Mouse (Mus musculus): Measurements from ENCODE around the gene Mrgpre.

DNA sequence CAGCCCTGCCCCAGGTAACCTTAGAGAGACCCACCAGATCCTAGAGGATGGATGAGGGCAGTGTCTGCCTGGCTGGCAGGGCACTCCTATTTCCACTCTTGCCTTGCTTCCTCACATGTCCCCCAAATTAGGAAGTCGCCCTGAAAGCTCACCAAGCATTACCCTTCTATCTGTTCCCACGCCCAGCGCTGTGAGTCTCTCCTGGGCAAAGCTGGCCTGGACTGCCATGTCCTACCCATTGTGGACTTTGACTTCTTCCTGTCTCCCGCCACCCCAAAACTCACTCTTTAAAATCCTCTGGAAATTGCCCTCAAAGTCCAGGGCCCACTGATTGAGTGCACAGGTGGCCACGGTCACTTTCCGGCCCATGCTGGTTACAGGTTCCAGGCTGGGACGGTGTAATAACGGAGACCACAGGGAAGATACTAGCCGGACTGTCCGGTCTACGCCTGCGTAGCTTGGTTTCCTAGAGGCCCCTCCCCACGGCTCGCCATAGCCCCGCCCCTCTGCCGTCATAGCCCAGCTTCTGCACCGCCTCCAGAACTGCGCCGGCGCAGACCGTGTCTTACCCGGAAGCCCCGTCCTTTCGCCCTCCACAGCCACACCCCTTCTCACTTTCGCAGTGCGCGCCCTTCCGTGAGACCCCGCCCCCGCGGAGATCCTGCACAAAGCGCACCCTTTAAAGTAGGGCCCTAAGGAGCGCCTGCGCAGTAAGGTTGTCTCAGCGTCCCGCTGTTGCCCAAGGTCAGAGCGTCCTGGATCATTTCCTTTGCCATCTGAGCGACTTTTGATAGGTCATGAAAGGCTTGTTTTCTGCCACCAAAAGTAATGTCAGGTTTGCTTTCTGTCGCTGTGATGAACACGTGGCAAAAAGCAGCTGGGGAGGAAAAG lies 38.3 kb upstream of the Mrgpre start, which contains the start of the genes Nadsyn1 and Dhcr7:
- TF ChIP-seq CTCF (IDR thresholded peaks at IDR 0.05; ENCODE audit: borderline replicate concordance, extremely low read depth, insufficient read depth, insufficient read length) = no peak
- TF ChIP-seq POLR2A (IDR thresholded peaks at IDR 0.05; ENCODE audit: borderline replicate concordance, extremely low read depth, insufficient read depth, insufficient read length, poor library complexity, severe bottlenecking) = peak; percentile 32; the same call in 1 of the 2 replicates

All from brain, embryonic 14.5 days (tissue).